Mouse (Mus musculus) cerebellum, adult 2 months (tissue): Measurements from ENCODE around the gene Irf2.

Source experiments
- CTCF ChIP-seq: fragments of 200-500 bp; IDR thresholded peaks from 2 replicates; pipeline ENCODE4 v1.5.1; 2011; ENCODE audit warnings: low read depth, mild to moderate bottlenecking, control low read depth, low read length, moderate library complexity, borderline replicate concordance; ENCODE audit not compliant: insufficient read depth
- POLR2A ChIP-seq: fragments of 200-500 bp; IDR thresholded peaks from 2 replicates; pipeline ENCODE4 v1.6.1; 2011; ENCODE audit warnings: low read length, control low read depth, borderline replicate concordance; ENCODE audit not compliant: insufficient read depth

- no peak for TF ChIP-seq POLR2A
- TF ChIP-seq CTCF: no peak
Observed at GRCm38 (mm10) chr8:46714400-46714799, 25.1 kb upstream of the Irf2 start.
